Mouse (Mus musculus): ENCODE results near the gene Rgs8.
A peak's percentile ranks its signal among the peaks of the same experiment; 100 is the strongest.

Rgs8 gene

DNA sequence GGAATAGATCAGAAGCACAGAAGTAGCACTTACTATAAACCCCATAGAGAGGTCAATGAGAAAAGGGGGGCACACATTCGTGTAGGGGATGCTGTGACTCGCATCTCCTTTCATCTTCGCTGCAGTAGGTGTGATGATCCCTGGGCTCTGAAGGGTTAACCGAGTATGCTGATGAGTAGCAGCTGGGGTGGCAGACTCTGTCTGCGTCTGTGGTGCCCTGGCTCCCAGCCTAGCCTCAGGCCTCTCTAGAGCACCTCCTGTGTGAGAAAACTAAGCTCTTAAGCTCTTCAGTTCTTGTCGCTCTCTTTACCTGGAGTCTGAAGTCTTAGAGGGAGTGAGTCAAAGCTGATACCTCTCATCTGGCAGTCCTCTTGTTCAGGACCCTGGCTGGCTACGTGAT is 51.3 kb downstream of the Rgs8 start:
- DNase-seq (ENCODE audit: low read depth, low spot score), result no peak

DNA sequence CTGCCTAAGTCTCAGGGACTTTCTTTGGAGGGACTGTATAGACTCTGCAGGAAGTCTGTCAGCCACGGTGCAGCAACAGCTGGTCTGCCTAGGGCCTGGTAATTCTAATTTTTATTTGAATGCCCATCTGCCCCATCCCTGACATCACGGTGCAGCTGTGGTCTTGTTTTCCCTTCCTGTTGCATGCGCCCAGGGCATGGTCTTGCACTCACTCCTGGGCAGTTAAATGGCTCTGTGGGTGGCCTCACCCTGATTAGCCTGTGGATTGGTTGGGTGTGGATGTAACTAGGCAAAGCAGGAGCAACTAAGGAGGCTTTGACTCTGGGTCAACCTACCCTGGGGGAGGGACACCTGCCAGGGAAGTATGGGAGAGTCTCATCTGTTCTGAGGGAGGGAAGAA is 52.2 kb downstream of the Rgs8 start:
- no peak for DNase-seq (ENCODE audit: low read depth, low spot score)

DNA sequence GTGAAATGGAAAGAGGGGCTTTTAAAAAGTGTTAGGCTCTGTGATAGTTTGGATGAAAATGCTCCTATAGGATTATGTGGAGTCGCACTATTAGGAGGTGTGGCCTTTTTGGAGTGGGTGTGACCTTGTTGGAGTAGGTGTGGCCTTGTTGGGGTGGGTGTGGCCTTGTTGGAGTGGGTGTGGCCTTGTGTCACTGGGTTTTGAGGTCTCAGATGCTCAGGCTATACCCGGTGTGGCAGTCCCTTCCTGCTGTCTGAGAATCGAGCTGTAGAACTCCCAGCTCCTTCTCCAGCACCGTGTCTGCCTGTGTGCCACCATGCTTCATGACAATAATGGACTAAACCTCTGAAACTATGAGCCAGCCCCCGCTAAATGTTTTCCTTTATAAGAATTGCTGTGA is 55.8 kb downstream of the Rgs8 start:
- no peak for DNase-seq (ENCODE audit: low read depth, low spot score)

DNA sequence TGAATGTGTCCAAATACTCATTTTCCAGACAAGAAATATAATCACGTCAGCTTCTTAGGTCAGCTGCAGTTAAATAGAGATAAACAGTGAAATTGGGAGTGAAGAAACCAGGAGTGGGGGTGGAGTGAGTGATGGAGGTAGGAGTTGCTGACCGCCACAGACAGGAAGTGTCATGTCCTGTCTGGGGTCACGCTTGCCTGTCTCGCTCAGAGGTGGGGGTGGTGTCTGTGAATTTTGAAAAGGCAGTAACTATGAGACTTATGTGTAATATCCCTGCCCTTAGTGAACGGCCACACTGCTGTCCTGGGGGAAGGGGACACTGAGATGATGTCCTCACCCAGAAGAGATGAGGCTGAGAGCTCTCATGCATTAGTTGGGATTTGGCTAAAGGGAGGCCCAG is 56.6 kb downstream of the Rgs8 start:
- no peak for DNase-seq (ENCODE audit: low read depth, low spot score)

DNA sequence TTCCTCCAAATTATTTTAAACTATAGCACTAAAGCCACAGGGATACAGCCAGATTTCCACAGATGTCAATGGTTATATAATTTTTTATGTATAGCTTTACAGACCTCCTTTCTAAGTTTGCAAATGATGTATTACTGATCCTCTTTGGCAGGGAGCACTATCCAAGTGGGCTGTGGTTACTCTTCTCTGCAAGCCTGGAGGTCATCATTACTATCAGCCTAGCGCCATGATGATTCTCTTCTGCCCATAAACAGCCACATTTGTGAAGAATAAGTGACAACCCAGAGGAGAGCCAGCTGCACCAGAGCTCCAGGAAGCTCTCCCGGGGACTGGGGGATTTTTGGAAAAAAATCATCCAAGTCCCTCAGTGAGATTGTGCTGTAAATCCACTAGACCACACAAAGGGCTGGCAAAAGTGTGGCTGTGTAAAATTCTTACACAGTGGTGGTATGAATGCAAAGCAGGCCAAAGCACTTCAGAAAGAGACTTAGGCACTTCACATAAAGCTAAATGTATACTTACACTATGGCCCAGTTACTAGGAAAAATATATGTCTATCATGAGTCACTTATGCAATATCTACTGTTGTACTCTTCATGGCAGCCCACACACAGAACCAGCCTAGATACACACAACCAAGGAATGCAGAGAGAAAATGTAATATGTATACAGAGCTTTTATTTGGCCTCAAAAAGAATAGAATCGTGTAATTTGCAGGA is 58.9 kb downstream of the Rgs8 start:
- DNase-seq (ENCODE audit: low read depth, low spot score), result no peak

DNA sequence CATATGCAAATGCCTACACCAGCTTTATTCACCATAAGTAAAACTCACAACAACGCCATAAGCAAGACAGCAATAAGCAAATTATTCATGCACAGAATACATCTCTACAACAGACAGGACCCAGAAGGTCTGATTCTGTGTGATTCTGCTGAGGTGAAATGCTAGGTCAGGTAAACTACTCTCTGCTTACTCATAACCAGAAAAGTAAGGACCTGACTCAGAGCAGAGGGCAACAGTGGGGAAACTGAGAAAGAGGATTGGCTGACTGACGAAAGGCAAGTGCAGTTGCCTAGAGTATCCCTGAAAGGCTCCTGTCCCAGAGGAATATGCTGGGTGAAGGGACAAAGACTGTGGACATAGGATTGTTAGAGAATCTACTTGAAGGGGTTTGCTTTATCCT is 59.8 kb downstream of the Rgs8 start:
- DNase-seq (ENCODE audit: low read depth, low spot score), result no peak

DNA sequence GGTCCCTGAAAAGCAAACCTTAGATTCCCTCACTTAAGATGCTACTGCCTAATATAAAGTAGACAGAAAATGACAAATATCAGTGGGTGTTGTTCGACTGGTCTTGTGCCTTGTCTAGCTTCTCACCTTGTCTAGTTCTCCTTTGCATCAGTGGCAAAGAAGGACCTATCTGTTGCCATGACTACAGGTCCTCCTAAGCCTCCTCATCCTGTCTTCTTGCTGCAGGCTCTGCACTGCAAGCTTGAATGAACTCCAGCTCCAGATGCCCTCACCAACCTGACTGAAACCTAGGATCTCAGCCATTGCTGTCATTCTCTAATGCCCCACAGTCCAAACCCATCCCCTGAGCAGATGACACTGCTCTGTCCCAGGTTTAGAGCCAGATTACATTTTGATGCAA is 65.2 kb downstream of the Rgs8 start:
- DNase-seq (ENCODE audit: low read depth, low spot score), result peak; percentile 58

DNA sequence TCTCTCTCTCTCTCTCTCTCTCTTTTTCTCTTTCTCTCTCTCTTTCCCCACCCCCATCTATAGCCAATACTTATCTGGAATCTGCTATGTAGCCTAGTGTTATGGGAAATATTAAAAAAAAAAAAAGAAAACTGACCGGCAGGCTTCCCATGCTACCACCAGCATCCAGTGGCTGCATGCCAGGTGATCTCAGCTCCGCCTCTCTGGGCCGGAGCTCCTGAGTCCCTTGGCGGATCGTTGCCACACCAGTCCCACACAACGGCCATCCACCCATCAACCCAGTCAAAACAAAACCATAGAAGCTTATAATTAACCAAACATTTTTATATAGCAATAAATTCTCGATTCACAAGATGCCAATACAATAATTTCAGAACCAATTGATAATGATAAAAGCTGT is 68.1 kb downstream of the Rgs8 start:
- no peak for DNase-seq (ENCODE audit: low read depth, low spot score)

DNA sequence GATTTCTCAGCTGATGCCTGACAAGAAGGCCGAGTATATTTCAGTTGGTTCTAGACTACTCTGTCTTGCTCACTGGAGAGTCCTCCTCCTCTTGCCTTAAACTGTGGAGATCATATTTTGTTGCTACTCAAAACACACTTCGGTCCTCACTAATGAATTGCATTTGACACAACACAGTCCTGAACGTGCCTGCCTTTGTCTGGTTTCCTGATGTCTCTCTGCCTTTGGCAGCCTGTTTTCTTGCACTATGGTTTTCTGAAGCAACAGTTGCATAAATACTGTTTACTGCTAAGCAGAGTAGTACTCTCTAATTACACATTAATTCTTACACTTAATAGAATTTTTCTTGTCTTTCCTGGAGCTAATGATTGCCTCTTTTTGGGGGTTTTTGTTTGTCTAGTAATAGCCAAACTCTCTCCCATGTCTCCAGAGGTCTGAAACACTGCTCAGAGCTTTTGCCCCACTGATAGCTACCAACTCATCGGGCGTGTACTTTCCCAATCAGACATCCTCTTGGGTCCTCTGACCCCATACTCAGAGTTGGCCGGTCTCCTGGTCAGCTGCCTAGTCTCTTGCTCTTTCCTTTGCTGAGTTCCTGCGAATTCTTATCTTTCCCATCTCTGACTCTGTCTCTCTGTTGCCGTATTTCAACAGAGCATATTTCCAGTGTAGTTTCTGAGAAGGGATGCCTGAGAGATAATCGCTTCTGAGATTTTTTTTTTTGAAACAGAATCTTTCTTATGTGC is 68.9 kb downstream of the Rgs8 start:
- DNase-seq (ENCODE audit: low read depth, low spot score), result no peak

DNA sequence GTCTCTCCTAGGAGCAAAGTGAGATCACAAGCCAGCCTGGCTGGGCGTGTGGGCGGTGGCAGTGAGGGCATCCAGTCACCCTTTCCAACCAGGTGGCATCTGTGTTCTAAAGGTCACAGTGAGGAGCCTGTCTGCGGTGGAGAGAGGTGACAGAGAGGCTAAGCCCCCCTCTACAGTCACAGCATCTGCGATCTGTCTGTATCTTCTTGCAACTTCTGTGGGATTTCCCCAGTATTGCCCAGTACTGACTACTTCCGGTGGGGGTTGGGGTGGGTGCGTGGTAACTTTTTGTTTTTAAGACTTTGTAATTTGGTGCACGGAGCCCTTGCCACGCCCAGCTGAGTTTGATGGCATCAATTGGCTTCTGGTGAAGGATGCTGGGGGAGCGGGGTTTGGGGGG is 70.6 kb downstream of the Rgs8 start:
- no peak for DNase-seq (ENCODE audit: low read depth, low spot score)

DNA sequence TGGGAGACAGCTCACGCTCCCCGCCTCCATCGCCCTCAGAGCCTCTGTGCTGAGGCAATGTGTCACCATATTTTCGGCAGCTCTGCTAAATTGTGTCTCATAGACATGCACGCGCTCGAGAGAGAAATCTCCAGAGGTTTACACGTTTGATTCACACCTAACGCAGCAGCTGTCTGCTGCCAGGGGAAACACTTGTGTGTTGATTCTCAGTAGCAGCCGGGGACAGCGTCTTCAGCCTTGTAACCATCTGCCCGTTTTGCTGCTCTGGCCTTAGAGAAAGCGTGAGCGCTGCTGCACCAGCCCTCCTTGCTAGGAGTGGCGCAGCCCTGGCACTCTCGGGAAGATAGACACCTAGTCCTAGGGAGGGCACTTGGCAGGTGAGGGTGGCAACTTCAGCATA is 73.8 kb downstream of the Rgs8 start:
- DNase-seq (ENCODE audit: low read depth, low spot score), result peak; percentile 65

DNA sequence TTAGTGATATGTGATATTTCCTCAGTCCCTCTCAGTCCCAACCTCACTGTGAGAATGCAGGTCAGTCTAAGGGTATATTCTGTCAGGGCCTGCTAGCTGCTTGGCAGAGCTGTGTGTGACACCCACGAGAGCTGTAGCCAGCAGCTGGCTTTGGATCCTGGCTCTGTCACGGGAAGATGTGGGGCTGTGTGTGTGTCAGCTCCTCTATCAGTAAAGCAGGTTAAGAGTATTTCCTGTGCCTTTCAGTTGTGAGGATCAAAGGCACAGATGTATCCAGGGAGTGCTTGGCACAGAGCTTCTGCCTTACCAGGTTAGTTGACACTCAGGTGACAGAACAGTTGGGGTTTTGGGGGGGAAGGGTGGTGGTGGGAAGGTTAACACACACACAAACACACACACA is 77.0 kb downstream of the Rgs8 start:
- peak; percentile 52 for DNase-seq (ENCODE audit: low read depth, low spot score)

DNA sequence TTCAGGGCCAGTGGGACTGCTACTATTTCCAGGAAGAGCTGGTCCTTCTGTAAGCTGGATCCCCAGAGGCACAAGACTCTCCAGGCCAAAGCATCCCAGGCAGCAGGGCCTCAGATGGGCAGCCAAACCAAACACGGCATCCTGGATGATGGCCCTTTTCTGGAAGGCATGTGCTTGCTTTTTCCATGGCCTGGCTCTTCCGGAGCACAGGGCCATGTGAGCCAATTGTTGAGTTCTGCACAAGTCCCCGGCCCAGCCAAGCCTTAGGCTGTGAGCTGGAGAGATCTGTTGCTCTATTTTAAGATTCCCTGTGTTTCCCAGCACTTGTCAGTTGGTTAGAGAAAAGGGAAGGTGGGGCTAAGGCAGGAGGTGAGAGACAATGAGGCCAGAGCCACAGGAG is 77.8 kb downstream of the Rgs8 start:
- peak; percentile 75 for DNase-seq (ENCODE audit: low read depth, low spot score)

DNA sequence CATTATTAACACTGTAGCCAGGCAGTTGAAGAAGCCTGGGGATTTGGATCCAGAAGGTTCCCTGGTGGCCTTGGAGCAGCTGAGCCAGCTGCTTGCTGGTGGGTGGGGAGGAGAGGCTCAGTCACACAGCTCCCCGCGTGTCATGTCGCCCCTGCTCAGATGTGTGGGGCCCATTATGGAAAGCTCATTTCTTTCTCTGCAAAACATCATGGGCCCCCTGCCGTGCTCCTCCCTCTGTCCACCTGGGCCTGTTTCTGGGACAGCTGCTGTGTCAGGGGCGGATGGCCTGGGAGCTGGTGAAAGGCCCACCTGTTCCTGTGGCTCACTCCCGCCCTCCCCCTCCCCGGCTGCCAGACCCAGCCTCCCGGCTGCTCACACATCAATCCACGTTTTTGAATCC is 80.4 kb downstream of the Rgs8 start:
- DNase-seq (ENCODE audit: low read depth, low spot score), result peak; percentile 66

DNA sequence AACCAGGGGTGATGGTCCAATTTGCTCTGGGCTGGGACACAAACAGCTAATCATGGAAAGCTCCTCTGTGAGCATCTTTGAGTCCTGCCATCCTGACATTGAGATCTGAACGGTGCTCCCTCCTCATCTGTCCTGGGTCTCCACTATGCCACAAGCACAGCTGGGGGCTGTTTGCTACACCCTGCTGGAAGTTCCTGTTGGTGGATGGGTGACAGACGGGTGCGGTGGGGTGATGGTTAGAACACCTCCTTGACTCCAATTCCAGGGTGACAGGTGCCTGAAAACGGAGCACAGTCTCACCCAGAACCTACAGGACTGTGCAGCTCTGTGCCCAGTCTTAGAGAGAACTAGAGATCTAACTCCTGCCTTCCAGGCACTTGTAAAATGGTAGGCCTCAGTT is 82.0 kb downstream of the Rgs8 start:
- DNase-seq (ENCODE audit: low read depth, low spot score), result no peak

DNA sequence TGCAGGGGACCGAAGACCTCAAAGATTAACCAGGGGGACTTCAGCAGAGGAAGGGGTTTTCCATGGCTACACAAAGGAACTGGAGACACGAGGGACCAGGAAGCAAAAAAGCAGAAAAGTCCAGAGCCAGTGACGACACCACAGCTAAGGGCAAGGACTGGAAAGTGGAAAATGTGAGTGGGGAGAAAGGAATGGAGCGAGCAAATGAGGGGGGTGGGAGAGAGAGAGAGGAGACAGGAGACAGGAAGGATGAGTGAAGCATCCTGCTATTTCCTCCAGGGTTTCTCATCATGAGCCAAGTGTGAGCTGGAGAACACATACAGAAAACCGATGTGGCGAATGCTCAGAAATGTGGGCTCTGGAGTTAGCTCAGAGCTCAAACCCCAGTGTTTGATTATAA is 83.3 kb downstream of the Rgs8 start:
- DNase-seq (ENCODE audit: low read depth, low spot score), result no peak

DNA sequence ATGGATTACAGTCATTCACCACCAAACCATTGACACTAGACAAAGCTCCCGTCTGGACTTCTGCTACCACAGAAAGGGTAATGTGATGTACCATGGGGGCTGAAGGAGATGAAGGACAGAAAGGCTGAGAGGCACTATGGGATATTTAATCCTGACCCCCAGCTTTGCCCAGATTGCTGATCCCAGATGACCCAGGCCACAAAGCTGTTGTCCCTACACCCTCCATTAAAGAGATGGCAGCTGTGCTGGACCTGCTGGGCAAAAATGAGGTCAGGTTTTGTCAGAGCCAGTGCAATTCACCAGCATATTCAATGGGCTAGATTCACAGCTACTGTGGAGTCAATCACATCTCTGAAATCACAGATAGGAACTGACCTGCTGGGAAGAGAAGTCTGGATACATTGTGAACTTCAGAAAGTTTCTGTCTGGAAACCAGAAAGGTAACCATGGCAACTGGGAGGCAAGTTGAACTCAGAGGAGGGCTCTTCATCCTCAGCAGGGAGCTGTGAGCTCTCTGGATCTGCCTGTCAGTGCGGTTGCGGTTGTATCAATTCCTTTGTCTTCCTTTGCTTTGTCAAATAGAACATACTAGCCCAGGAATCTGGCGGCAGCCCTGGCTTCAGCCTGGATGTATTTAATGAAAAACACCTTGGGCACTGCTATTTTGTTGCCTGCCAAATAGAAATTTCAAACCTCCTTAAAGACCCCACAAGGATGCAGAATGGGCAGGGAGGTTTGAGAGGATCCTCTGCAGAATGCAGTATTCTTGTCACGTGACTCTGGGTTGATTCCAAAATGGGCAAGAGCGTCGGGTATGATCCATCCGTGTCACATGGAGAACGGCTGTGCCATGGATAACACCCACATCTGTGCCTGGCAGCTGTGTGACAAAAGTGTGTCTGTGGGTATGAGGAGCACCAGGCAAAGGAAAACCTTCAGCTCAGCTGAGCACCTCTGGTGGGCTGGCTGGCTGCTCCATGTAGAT is 84.6 kb downstream of the Rgs8 start:
- DNase-seq (ENCODE audit: low read depth, low spot score), result peak; percentile 83

DNA sequence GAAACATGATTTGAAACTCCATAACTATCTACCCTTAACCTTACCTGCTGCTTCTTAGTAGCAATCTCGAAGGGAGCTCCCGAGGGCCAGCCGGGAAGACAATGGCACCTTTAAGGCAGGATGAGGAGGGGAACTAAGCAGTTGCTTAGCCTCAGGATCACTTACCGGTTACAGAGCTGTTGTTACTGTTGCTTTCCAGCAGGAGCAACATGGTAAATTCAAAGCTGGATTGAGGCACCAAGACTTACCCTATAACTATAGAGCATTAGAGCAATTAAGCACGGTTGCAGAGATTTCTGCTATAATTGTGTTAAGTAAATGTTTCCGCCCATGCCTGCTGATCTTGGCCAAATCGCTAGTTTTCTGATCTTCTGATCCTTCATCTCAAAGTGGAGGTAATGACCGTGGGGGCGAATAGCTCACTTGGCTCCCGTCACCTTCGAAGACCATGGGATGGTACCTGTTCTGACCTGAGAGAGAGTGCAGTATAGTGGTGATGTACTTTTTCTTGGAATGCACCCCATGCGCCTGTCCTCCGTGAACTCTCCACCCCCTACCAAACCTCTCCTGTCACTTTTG is 86.7 kb downstream of the Rgs8 start:
- no peak for DNase-seq (ENCODE audit: low read depth, low spot score)

DNA sequence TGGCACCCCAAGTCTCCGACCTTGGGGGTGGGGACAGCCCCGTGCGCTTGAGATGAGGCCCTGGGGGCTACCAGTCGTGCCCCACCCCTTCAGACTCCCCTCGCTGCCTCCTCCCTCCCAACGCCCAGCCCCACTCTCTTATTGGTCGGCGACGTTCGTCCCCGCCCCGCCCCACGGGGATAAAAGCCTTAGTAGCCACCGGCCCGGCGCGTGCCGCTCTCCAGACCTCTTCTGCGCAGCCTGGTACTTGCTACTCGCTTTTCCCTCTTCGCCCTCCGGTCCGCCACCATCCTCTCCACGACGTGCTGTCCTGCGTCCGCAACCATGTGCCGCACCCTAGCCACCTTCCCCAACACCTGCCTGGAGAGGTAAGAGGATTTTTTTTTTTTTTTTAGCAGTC is 87.3 kb downstream of the Rgs8 start, which contains the start of gene Rgs16:
Gene Rgs16 (plus strand): TSS at position 205 of the 400 bp plus-strand sequence.
- peak; percentile 87 for DNase-seq (ENCODE audit: low read depth, low spot score)

DNA sequence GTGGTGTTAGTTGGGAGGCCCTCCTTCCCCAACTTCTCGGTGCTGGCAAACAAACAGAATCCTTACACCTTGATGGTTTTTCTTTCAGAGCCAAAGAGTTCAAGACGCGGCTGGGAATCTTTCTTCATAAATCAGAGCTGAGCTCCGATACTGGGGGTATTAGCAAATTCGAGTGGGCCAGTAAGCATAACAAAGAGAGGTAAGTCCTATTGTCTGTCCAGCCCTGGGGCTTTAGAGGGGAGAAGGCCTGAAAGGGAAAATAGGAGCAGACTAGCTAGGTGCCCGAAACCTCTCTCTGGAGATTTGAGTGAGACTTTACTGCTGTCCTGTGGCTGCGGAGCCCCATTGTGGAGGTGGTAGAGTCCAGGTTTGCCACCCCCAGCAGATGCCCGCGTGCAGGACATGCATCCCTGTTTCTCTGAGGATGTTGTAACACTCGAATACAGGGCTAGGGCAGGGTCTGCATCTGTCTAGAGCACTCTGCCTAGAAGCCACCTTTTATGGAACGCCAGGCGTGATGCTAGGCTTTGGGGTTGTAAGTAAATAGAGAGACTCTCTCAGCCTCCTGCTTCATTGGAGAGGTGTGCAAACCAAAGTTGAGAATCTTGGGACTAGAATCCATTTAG is 88.1 kb downstream of the Rgs8 start:
- no peak for DNase-seq (ENCODE audit: low read depth, low spot score)

DNA sequence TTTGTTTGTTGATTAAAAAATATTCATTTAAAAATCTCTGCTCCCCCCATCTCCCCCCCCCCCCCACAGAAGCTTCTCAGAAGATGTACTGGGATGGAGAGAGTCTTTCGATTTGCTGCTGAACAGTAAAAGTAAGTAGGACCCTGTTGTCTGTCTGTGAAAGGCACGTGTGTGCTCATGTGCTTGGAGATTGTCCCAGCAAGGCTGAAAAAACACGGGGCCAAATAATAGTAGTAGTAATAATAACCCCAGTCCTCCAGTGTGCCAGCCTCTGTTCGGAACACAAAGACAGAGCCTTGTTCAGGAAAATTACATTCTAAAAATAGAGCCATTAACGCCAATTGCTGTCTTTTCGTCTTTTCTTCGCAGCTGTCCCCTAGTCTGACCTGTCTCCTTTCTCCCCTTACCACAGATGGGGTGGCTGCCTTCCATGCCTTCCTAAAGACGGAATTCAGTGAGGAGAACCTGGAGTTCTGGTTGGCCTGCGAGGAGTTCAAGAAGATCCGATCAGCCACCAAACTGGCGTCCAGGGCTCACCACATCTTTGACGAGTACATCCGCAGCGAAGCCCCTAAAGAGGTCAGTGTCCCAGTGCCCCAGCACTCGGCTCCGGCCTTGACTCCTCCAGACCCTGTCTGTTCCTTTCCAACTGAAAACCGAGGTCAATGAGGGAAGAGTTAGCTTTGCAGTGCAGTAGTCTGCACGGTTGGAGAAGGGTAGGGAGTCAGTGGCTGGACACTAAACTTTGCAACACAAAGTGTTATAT is 88.9 kb downstream of the Rgs8 start:
- DNase-seq (ENCODE audit: low read depth, low spot score), result peak; percentile 20
